Mouse (Mus musculus): ENCODE results near the gene Zfp94. TPM values are rescaled to one million over a fixed set of nuclear protein-coding genes. Genes with fewer than 3 reads are reported as not detected.
A peak's percentile ranks its signal among the peaks of the same experiment; 100 is the strongest.

Zfp94 gene
- total and polyA plus RNA-seq, 2 experiments, result 2.4 to 3.3 TPM

- Histone ChIP-seq H3K4me1 (ENCODE audit: control insufficient read depth, insufficient read depth, low read length) (no peaks in the 10 kb centered on the region), H3K36me3 (ENCODE audit: control insufficient read depth, insufficient read depth, low read length) (peaks cover under 1% of the 10 kb centered on the region; the same call in 1 of the 2 replicates), H3K79me2 (ENCODE audit: control insufficient read depth, insufficient read depth, low read length) (no peaks in the 10 kb centered on the region), H3K27me3 (ENCODE audit: control insufficient read depth, insufficient read depth, low read length) (no peaks in the 10 kb centered on the region), H3K9ac (ENCODE audit: low read depth, low read length) (no peak overlapping the region), H3K4me3 (ENCODE audit: insufficient read depth, low read depth, low read length) (no peak overlapping the region), H3K27ac (replicated peaks; ENCODE audit: insufficient read depth, low read depth, low read length) (no peak overlapping the region)
- 90% methylated on average over 4 of the region's 4 CpGs for whole genome bisulfite sequencing
- no peak for TF ChIP-seq CTCF (IDR thresholded peaks at IDR 0.05; ENCODE audit: low read depth, low read length)
- TF ChIP-seq POLR2A (IDR thresholded peaks at IDR 0.05; ENCODE audit: extremely low read depth, insufficient read depth, low read length), result no peak
- DNase-seq (ENCODE audit: extremely low read depth, low read depth, low spot score), result no peak
These were observed 26.3 kb downstream of the Zfp94 start for GRCm38 (mm10) chr7:24290106-24290693.

GRCm38 (mm10) chr7:24288512-24288911 lies 28.0 kb downstream of the Zfp94 start:
- Histone ChIP-seq H3K4me1 (ENCODE audit: control insufficient read depth, insufficient read depth, low read length) (no peaks in the 10 kb centered on the region), H3K4me3 (ENCODE audit: insufficient read depth, low read depth, low read length) (no peak overlapping the region), H3K9ac (ENCODE audit: low read depth, low read length) (no peak overlapping the region), H3K36me3 (ENCODE audit: control insufficient read depth, insufficient read depth, low read length) (no peaks in the 10 kb centered on the region; the same call in 1 of the 2 replicates), H3K79me2 (ENCODE audit: control insufficient read depth, insufficient read depth, low read length) (no peaks in the 10 kb centered on the region), H3K27me3 (ENCODE audit: control insufficient read depth, insufficient read depth, low read length) (no peaks in the 10 kb centered on the region), H3K27ac (replicated peaks; ENCODE audit: insufficient read depth, low read depth, low read length) (no peak overlapping the region)
- 91% methylated on average over 6 of the region's 6 CpGs for WGBS
- DNase-seq (ENCODE audit: extremely low read depth, low read depth, low spot score), result no peak
- TF ChIP-seq CTCF (IDR thresholded peaks at IDR 0.05; ENCODE audit: low read depth, low read length) (no peak), POLR2A (IDR thresholded peaks at IDR 0.05; ENCODE audit: extremely low read depth, insufficient read depth, low read length) (no peak)

- Histone ChIP-seq H3K4me1 (ENCODE audit: control insufficient read depth, insufficient read depth, low read length) (no peaks in the 10 kb centered on the region), H3K36me3 (ENCODE audit: control insufficient read depth, insufficient read depth, low read length) (no peaks in the 10 kb centered on the region; the same call in 1 of the 2 replicates), H3K27ac (replicated peaks; ENCODE audit: insufficient read depth, low read depth, low read length) (no peak overlapping the region), H3K9ac (ENCODE audit: low read depth, low read length) (no peak overlapping the region), H3K79me2 (ENCODE audit: control insufficient read depth, insufficient read depth, low read length) (no peaks in the 10 kb centered on the region), H3K4me3 (ENCODE audit: insufficient read depth, low read depth, low read length) (no peak overlapping the region), H3K27me3 (ENCODE audit: control insufficient read depth, insufficient read depth, low read length) (no peaks in the 10 kb centered on the region)
- TF ChIP-seq CTCF (IDR thresholded peaks at IDR 0.05; ENCODE audit: low read depth, low read length) (no peak), POLR2A (IDR thresholded peaks at IDR 0.05; ENCODE audit: extremely low read depth, insufficient read depth, low read length) (no peak)
- WGBS, result 78% methylated on average over 5 of the region's 5 CpGs
- DNase-seq (ENCODE audit: extremely low read depth, low read depth, low spot score), result no peak
These were observed 28.8 kb downstream of the Zfp94 start for GRCm38 (mm10) chr7:24287670-24288069.

GRCm38 (mm10) chr7:24286916-24287315 lies 29.6 kb downstream of the Zfp94 start:
- H3K9ac ChIP-seq (ENCODE audit: low read depth, low read length), result no peak overlapping the region
- no peak for DNase-seq (ENCODE audit: extremely low read depth, low read depth, low spot score)
- no peaks in the 10 kb centered on the region for H3K4me1 ChIP-seq (ENCODE audit: control insufficient read depth, insufficient read depth, low read length)
- H3K27me3 ChIP-seq (ENCODE audit: control insufficient read depth, insufficient read depth, low read length), result no peaks in the 10 kb centered on the region
- WGBS, result 71% methylated on average over 4 of the region's 4 CpGs
- TF ChIP-seq POLR2A (IDR thresholded peaks at IDR 0.05; ENCODE audit: extremely low read depth, insufficient read depth, low read length), result no peak
- no peak for TF ChIP-seq CTCF (IDR thresholded peaks at IDR 0.05; ENCODE audit: low read depth, low read length)
- H3K79me2 ChIP-seq (ENCODE audit: control insufficient read depth, insufficient read depth, low read length), result no peaks in the 10 kb centered on the region
- H3K27ac ChIP-seq (replicated peaks; ENCODE audit: insufficient read depth, low read depth, low read length), result no peak overlapping the region
- H3K4me3 ChIP-seq (ENCODE audit: insufficient read depth, low read depth, low read length), result no peak overlapping the region
- no peaks in the 10 kb centered on the region for H3K36me3 ChIP-seq (ENCODE audit: control insufficient read depth, insufficient read depth, low read length)

GRCm38 (mm10) chr7:24286090-24286489 lies 30.4 kb downstream of the Zfp94 start:
- H3K9ac ChIP-seq (ENCODE audit: low read depth, low read length), result no peak overlapping the region
- WGBS, result 47% methylated on average over 4 of the region's 4 CpGs
- no peaks in the 10 kb centered on the region for H3K27me3 ChIP-seq (ENCODE audit: control insufficient read depth, insufficient read depth, low read length)
- no peak overlapping the region for H3K4me3 ChIP-seq (ENCODE audit: insufficient read depth, low read depth, low read length)
- no peak for DNase-seq (ENCODE audit: extremely low read depth, low read depth, low spot score)
- H3K79me2 ChIP-seq (ENCODE audit: control insufficient read depth, insufficient read depth, low read length), result no peaks in the 10 kb centered on the region
- H3K27ac ChIP-seq (replicated peaks; ENCODE audit: insufficient read depth, low read depth, low read length), result no peak overlapping the region
- H3K36me3 ChIP-seq (ENCODE audit: control insufficient read depth, insufficient read depth, low read length), result no peaks in the 10 kb centered on the region
- TF ChIP-seq POLR2A (IDR thresholded peaks at IDR 0.05; ENCODE audit: extremely low read depth, insufficient read depth, low read length), result no peak
- TF ChIP-seq CTCF (IDR thresholded peaks at IDR 0.05; ENCODE audit: low read depth, low read length), result peak; percentile 29
- H3K4me1 ChIP-seq (ENCODE audit: control insufficient read depth, insufficient read depth, low read length), result no peaks in the 10 kb centered on the region

- Histone ChIP-seq H3K4me3 (ENCODE audit: insufficient read depth, low read depth, low read length) (no peak overlapping the region), H3K79me2 (ENCODE audit: control insufficient read depth, insufficient read depth, low read length) (no peaks in the 10 kb centered on the region), H3K9ac (ENCODE audit: low read depth, low read length) (no peak overlapping the region), H3K36me3 (ENCODE audit: control insufficient read depth, insufficient read depth, low read length) (no peaks in the 10 kb centered on the region), H3K27ac (replicated peaks; ENCODE audit: insufficient read depth, low read depth, low read length) (no peak overlapping the region), H3K27me3 (ENCODE audit: control insufficient read depth, insufficient read depth, low read length) (no peaks in the 10 kb centered on the region), H3K4me1 (ENCODE audit: control insufficient read depth, insufficient read depth, low read length) (no peaks in the 10 kb centered on the region)
- TF ChIP-seq CTCF (IDR thresholded peaks at IDR 0.05; ENCODE audit: low read depth, low read length), result no peak
- no peak for TF ChIP-seq POLR2A (IDR thresholded peaks at IDR 0.05; ENCODE audit: extremely low read depth, insufficient read depth, low read length)
- DNase-seq (ENCODE audit: extremely low read depth, low read depth, low spot score), result no peak
- WGBS, result 57% methylated on average over 4 of the region's 4 CpGs
These were observed 35.7 kb downstream of the Zfp94 start for GRCm38 (mm10) chr7:24280858-24281145.

Measured in liver, adult 2 months (tissue).